ENCODE assay signal across 12 mouse cellular contexts in the genomic region with DNA sequence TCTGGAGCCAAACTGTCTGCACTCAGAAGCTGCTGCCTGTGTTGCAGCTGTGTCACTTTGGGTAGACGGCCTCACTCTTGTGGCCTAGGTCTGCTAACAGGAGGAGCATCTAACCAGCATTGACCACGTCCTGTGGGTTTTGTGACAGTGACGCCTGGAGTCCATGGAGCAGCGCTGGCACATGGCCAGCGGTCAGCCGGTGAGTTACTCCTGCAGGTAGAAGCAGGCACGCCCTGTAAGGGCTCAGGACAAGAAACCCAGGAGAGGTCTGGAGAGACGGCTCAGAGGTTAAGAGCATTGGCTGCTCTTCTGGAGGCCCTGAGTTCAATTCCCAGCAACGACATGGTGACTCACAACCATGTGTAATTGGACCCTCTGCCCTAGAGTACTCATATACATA.
"Had no signal": no experiment of that assay in that cellular context is flagged by ENCODE, and none has a peak within 500 bp of the region (broad histone marks: within the 10 kb centered on the region; RNA-seq: fewer than 3 reads in every experiment).

No protein-coding gene starts in this region.

- H3K27me3 ChIP-seq: limb, embryonic 15.5 days; lung, embryonic 15.5 days; stomach, embryonic 15.5 days had no signal

- H3K4me1 ChIP-seq: liver, embryonic 12.5 days had no signal

- DNase-seq: kidney, postnatal 4 days; left cerebral cortex, postnatal 4 days; lung, postnatal 14 days; right cerebral cortex, postnatal 14 days; thymus, postnatal 36 days had no signal

- ATAC-seq: liver, embryonic 12.5 days had no signal

- H3K9me3 ChIP-seq: limb, embryonic 15.5 days; liver, embryonic 12.5 days; lung, embryonic 15.5 days; midbrain, embryonic 13.5 days; stomach, embryonic 15.5 days had no signal

- H3K4me2 ChIP-seq: limb, embryonic 15.5 days; liver, embryonic 12.5 days; lung, embryonic 15.5 days; midbrain, embryonic 13.5 days; stomach, embryonic 15.5 days had no signal

- H3K4me3 ChIP-seq: layer of hippocampus, adult 2 months; limb, embryonic 15.5 days; liver, embryonic 12.5 days; lung, embryonic 15.5 days; midbrain, embryonic 13.5 days; stomach, embryonic 15.5 days had no signal

- H3K27ac ChIP-seq: kidney, postnatal 0 days; layer of hippocampus, adult 2 months; limb, embryonic 15.5 days; liver, embryonic 12.5 days; lung, embryonic 15.5 days; midbrain, embryonic 13.5 days; stomach, embryonic 15.5 days had no signal

- H3K36me3 ChIP-seq: limb, embryonic 15.5 days; liver, embryonic 12.5 days; lung, embryonic 15.5 days; midbrain, embryonic 13.5 days; stomach, embryonic 15.5 days had no signal

- H3K9ac ChIP-seq: limb, embryonic 15.5 days; liver, embryonic 12.5 days; lung, embryonic 15.5 days; midbrain, embryonic 13.5 days; stomach, embryonic 15.5 days had no signal
